Mouse (Mus musculus) limb, embryonic 10.5 days (tissue): ENCODE data around the gene Pde1a. TPM values are rescaled to one million over a fixed set of nuclear protein-coding genes. Genes with fewer than 3 reads are reported as not detected.
A peak's percentile ranks its signal among the peaks of the same experiment; 100 is the strongest.
"Not testable (repeated sequence)": the region's sequence is repeated elsewhere in the genome, so short reads cannot be mapped to it uniquely, and the experiment has no call there.

Source experiments
- DNase-seq: peaks from one replicate; pipeline ENCODE4 v3.0.0-alpha.2; 2017; ENCODE audit warnings: low spot score
- H3K27ac ChIP-seq: fragments of 300-500 bp; sonication (generic); 2 replicates; pipeline ENCODE4 v1.5.1; 2016; ENCODE audit warnings: mild to moderate bottlenecking
- H3K27me3 ChIP-seq: fragments of 300-500 bp; sonication (generic); 2 replicates; pipeline ENCODE4 v1.6.1; 2016; ENCODE audit warnings: low read depth, mild to moderate bottlenecking; ENCODE audit not compliant: poor library complexity, severe bottlenecking
- H3K36me3 ChIP-seq: fragments of 300-500 bp; sonication (generic); 2 replicates; pipeline ENCODE4 v1.6.1; 2016; ENCODE audit warnings: mild to moderate bottlenecking, moderate library complexity
- H3K4me1 ChIP-seq: fragments of 300-500 bp; sonication (generic); 2 replicates; pipeline ENCODE4 v1.6.1; 2016
- H3K4me3 ChIP-seq: fragments of 300-500 bp; sonication (generic); 2 replicates; pipeline ENCODE4 v1.5.1; 2016; ENCODE audit warnings: mild to moderate bottlenecking, moderate library complexity
- H3K9me3 ChIP-seq: fragments of 300-500 bp; sonication (generic); replicated peaks from 2 replicates; pipeline ENCODE4 v1.6.1; 2016; ENCODE audit warnings: mild to moderate bottlenecking
- WGBS: fragments of 180-500 bp; shearing (Covaris S2); methylation state at CpG from one replicate; pipeline ENCODE4 v1.1.7; 2016; 5-methylcytosine and 5-hydroxymethylcytosine counted together
- polyA plus RNA-seq: library from polyadenylated mRNA; unstranded; fragments of >200 nt; fragmentation: Nextera tagmentation; extraction: Ambion mirVana; gene quantifications from 2 replicates; pipeline ENCODE4 v1.2.1, GENCODE M21; 2016

Pde1a gene
- polyA plus RNA-seq, 1 experiment from 2014 or later = 0.54 TPM

GRCm38 (mm10) chr2:79901841-79902510 is 227.3 kb downstream of the Pde1a start:
- H3K36me3 ChIP-seq = no peaks in the 10 kb centered on the region
- no peak overlapping the region for H3K4me3 ChIP-seq
- no peaks in the 10 kb centered on the region for H3K27me3 ChIP-seq
- 85% methylated on average over 2 of the region's 2 CpGs for WGBS
- no peak overlapping the region for H3K27ac ChIP-seq
- H3K9me3 ChIP-seq = no peaks in the 10 kb centered on the region
- H3K4me1 ChIP-seq = no peaks in the 10 kb centered on the region
- DNase-seq = no peak

GRCm38 (mm10) chr2:79898522-79898921 is 230.7 kb downstream of the Pde1a start:
- no peak overlapping the region for H3K27ac ChIP-seq
- no peaks in the 10 kb centered on the region for H3K9me3 ChIP-seq
- H3K27me3 ChIP-seq = no peaks in the 10 kb centered on the region
- no peaks in the 10 kb centered on the region for H3K36me3 ChIP-seq
- H3K4me3 ChIP-seq = no peak overlapping the region
- whole genome bisulfite sequencing = 76% methylated on average over 3 of the region's 3 CpGs
- H3K4me1 ChIP-seq = no peaks in the 10 kb centered on the region
- DNase-seq = no peak

- Histone ChIP-seq H3K4me3 (no peak overlapping the region), H3K36me3 (no peaks in the 10 kb centered on the region), H3K27ac (no peak overlapping the region), H3K9me3 (no peaks in the 10 kb centered on the region), H3K4me1 (no peaks in the 10 kb centered on the region), H3K27me3 (no peaks in the 10 kb centered on the region)
- DNase-seq = no peak
- WGBS = 95% methylated on average over 1 of the region's 1 CpGs
These were observed 236.4 kb downstream of the Pde1a start for GRCm38 (mm10) chr2:79892829-79893228.

GRCm38 (mm10) chr2:79891760-79892570 is 237.3 kb downstream of the Pde1a start:
- no peaks in the 10 kb centered on the region for H3K9me3 ChIP-seq
- H3K27ac ChIP-seq = no peak overlapping the region
- H3K4me1 ChIP-seq = no peaks in the 10 kb centered on the region
- no peaks in the 10 kb centered on the region for H3K36me3 ChIP-seq
- H3K27me3 ChIP-seq = no peaks in the 10 kb centered on the region
- no peak for DNase-seq
- H3K4me3 ChIP-seq = no peak overlapping the region
- 84% methylated on average over 5 of the region's 5 CpGs for WGBS

GRCm38 (mm10) chr2:79890726-79891125 is 238.5 kb downstream of the Pde1a start:
- H3K9me3 ChIP-seq = no peaks in the 10 kb centered on the region
- no peaks in the 10 kb centered on the region for H3K36me3 ChIP-seq
- DNase-seq = no peak
- H3K4me1 ChIP-seq = no peaks in the 10 kb centered on the region
- 91% methylated on average over 8 of the region's 8 CpGs for WGBS
- H3K27me3 ChIP-seq = no peaks in the 10 kb centered on the region
- no peak overlapping the region for H3K4me3 ChIP-seq
- H3K27ac ChIP-seq = no peak overlapping the region

GRCm38 (mm10) chr2:79883631-79884350 is 245.5 kb downstream of the Pde1a start:
- no peak for DNase-seq
- H3K27ac ChIP-seq = no peak overlapping the region
- H3K4me3 ChIP-seq = no peak overlapping the region
- no peaks in the 10 kb centered on the region for H3K36me3 ChIP-seq
- H3K27me3 ChIP-seq = no peaks in the 10 kb centered on the region
- H3K4me1 ChIP-seq = no peaks in the 10 kb centered on the region
- 92% methylated on average over 6 of the region's 6 CpGs for WGBS
- H3K9me3 ChIP-seq = no peaks in the 10 kb centered on the region

GRCm38 (mm10) chr2:79883210-79883609 is 246.0 kb downstream of the Pde1a start:
- Histone ChIP-seq H3K36me3 (no peaks in the 10 kb centered on the region), H3K4me3 (no peak overlapping the region), H3K4me1 (no peaks in the 10 kb centered on the region), H3K9me3 (no peaks in the 10 kb centered on the region), H3K27ac (no peak overlapping the region), H3K27me3 (no peaks in the 10 kb centered on the region)
- no peak for DNase-seq
- WGBS = 97% methylated on average over 4 of the region's 4 CpGs

- H3K4me3 ChIP-seq = no peak overlapping the region
- DNase-seq = peak; percentile 33
- H3K36me3 ChIP-seq = no peaks in the 10 kb centered on the region
- no peaks in the 10 kb centered on the region for H3K9me3 ChIP-seq
- peaks cover 2% of the 10 kb centered on the region; the same call in 1 of the 2 replicates for H3K4me1 ChIP-seq
- 49% methylated on average over 9 of the region's 9 CpGs for WGBS
- H3K27ac ChIP-seq = no peak overlapping the region
- H3K27me3 ChIP-seq = no peaks in the 10 kb centered on the region
These were observed 263.8 kb downstream of the Pde1a start for GRCm38 (mm10) chr2:79865275-79865999.

- DNase-seq = no peak
- H3K4me3 ChIP-seq = no peak overlapping the region
- no peaks in the 10 kb centered on the region for H3K4me1 ChIP-seq
- 91% methylated on average over 1 of the region's 1 CpGs for WGBS
- no peaks in the 10 kb centered on the region for H3K36me3 ChIP-seq
- H3K9me3 ChIP-seq = no peaks in the 10 kb centered on the region
- H3K27ac ChIP-seq = no peak overlapping the region
- H3K27me3 ChIP-seq = no peaks in the 10 kb centered on the region
These were observed 272.4 kb downstream of the Pde1a start for GRCm38 (mm10) chr2:79856874-79857273.

GRCm38 (mm10) chr2:79847396-79847795 is 281.9 kb downstream of the Pde1a start:
- not testable (repeated sequence) for H3K4me3 ChIP-seq, H3K36me3 ChIP-seq, H3K4me1 ChIP-seq, H3K27me3 ChIP-seq, H3K9me3 ChIP-seq, H3K27ac ChIP-seq, DNase-seq
- WGBS = 87% methylated on average over 13 of the region's 13 CpGs

GRCm38 (mm10) chr2:79839513-79839912 is 289.7 kb downstream of the Pde1a start:
- Histone ChIP-seq H3K9me3 (no peaks in the 10 kb centered on the region), H3K36me3 (no peaks in the 10 kb centered on the region), H3K4me1 (no peaks in the 10 kb centered on the region), H3K27me3 (no peaks in the 10 kb centered on the region), H3K27ac (no peak overlapping the region), H3K4me3 (no peak overlapping the region)
- DNase-seq = no peak
- WGBS = 82% methylated on average over 5 of the region's 5 CpGs

- H3K4me1 ChIP-seq = no peaks in the 10 kb centered on the region
- no peak overlapping the region for H3K4me3 ChIP-seq
- no peaks in the 10 kb centered on the region for H3K27me3 ChIP-seq
- H3K9me3 ChIP-seq = no peaks in the 10 kb centered on the region
- WGBS = 84% methylated on average over 6 of the region's 6 CpGs
- DNase-seq = no peak
- no peak overlapping the region for H3K27ac ChIP-seq
- H3K36me3 ChIP-seq = no peaks in the 10 kb centered on the region
These were observed 290.2 kb downstream of the Pde1a start for GRCm38 (mm10) chr2:79839090-79839489.
